Mouse (Mus musculus) gastrocnemius, postnatal 36 days (tissue): ENCODE measurements at regions not wholly inside any gene's neighbourhood (a gene's known extent, or its start where the extent isn't known, plus 50 kb on each side); places are given as distances from the start of the nearest gene placed in this dataset.

Experiments used
- DNase-seq, 2 experiments: peaks; one replicate each; pipeline ENCODE4 v3.0.0; 2022
- intact Hi-C: fragments of 180-260 bp; cut with DNase I; formaldehyde crosslinking; loops from one replicate; pipeline ENCODE4 v1.15.1; 2025

DNA sequence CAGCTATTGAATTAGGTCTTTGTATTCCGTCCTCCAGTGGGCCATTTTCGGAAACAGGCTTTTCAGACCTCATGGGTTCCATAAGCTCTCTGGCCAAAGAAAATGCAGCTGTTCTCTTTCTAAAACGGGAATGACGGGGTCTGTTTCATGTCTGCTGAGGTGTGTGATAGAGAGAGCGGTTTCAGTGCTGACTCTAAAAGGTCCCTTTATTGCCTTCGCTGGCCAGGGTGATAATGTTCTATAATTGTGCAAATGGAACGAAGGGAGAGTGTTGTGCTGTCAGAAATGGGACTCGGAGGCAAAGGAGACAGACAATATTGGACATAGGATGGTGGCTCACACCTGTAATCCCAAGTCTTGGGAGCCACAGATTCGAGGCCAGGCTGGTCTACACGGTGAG is 53.5 kb upstream of the Osbpl8 start:
- DNase-seq, result no peak
- intact Hi-C loops, result loop anchor here (10.0 kb wide), 1 partner anchor 114 kb away; no protein-coding TSS in a partner anchor

DNA sequence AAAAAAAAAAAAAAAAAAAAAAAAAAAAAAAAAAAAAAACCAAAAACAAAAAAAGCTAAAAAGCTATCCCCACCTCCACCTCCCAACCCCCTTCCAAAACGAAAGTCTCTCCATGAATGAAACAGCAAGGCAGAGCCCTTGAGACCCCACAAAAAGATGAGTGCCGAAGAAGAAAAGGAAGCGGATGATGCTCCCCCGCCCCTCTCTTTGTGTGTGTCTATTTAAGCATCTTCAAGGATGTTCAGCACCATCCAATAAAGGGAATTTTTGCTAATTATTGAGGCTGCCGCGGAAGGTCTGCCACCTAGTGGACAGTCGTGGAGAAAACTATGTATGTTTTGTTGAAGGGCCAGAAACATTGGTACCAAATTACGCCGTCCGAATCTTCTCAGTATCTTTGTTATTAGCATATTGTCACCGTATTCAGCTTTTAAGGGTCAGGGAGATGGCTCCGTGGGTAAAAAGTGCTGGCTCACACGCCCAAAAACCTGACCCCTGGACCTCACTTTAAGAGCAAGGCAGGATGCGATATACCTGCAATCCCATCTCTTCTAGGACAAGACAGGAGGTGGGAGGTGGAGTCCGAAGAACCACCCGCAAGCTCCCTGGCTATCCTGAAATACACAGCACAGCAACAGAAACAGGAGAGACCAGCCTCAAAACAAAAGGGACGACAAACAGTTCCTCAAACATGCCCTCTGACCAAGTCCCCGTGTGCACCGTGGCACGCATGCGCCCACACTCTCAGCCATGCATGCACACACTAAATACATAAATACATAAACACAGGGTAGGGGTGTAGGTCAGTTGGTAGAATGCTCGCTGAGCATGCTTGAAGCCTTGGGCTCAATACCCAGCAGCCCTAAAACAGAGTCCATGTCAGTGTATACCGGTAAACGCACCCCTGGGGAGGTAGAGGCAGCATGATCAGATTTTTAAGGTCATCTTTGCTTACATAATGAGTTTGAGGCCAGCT is 55.6 kb upstream of the Osbpl8 start:
- DNase-seq, result peak in 1 of 2 experiments; percentile 27
- intact Hi-C loops, result loop anchor here (5.0 kb wide), 2 partner anchors 73 to 312 kb away; no protein-coding TSS in a partner anchor

- intact Hi-C loops, result loop anchor here (5.0 kb wide), 2 partner anchors 74 to 311 kb away; no protein-coding TSS in a partner anchor
Observed at GRCm38 (mm10) chr10:111107852-111108251, 56.7 kb upstream of the Osbpl8 start.

DNA sequence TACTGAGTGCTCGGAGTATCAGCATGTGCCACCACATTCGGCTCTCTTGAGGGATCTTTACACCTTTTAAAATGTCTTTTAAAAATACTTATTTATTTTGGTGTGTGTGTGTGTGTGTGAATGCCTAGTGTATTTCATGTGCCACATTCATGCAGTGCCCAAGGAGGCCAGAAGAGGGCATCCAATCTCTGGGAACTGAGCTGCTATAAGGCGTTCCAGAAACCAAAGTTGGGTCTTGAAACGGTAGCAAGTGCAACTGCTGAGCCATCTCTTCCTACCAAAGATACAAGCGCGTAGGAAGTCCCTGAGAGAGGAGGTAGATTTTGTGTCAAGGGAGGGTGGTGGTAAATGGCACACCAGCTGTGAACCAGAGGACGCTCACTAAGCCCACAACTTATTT is 57.2 kb upstream of the Osbpl8 start:
- intact Hi-C loops, result loop anchor here (5.0 kb wide), 2 partner anchors 75 to 310 kb away; no protein-coding TSS in a partner anchor
- DNase-seq, result peak; percentile 44 to 51

More at GRCm38 (mm10) chr10:111107852-111108251, 56.7 kb upstream of the Osbpl8 start:
- no peak for DNase-seq

DNA sequence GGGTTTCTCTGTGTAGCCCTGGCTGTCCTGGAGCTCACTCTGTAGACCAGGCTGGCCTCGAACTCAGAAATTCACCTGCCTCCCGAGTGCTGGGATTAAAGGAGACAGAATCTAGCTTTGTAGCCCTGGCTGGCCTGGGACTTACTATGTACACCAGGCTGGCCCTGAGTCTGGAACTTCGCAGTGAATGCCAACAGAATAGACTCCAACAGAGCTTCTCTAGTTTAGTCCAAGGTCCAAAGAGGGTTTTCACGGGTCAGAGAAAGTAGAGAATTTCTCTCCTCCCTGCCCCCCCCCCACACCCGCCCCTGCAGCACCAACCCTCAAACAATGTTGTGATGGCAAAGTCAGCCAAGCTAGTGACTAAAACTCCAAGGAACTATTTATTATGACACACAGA is 58.1 kb upstream of the Osbpl8 start:
- DNase-seq, result no peak
- intact Hi-C loops, result loop anchor here (5.0 kb wide), 2 partner anchors 76 to 309 kb away; no protein-coding TSS in a partner anchor

- intact Hi-C loops, result loop anchor here (5.0 kb wide), 2 partner anchors 77 to 308 kb away; no protein-coding TSS in a partner anchor
- DNase-seq, result no peak
Observed at GRCm38 (mm10) chr10:111105662-111106061, 58.9 kb upstream of the Osbpl8 start.

- intact Hi-C loops, result loop anchor here (5.0 kb wide), 1 partner anchor 131 kb away; no protein-coding TSS in a partner anchor
- DNase-seq, result no peak
Observed at GRCm38 (mm10) chr10:111103512-111103911, 61.0 kb upstream of the Osbpl8 start.

- intact Hi-C loops, result loop anchor here (5.0 kb wide), 1 partner anchor 131 kb away; no protein-coding TSS in a partner anchor
- peak in 1 of 2 experiments; percentile 16 for DNase-seq
Observed at GRCm38 (mm10) chr10:111103086-111103485, 61.5 kb upstream of the Osbpl8 start.

DNA sequence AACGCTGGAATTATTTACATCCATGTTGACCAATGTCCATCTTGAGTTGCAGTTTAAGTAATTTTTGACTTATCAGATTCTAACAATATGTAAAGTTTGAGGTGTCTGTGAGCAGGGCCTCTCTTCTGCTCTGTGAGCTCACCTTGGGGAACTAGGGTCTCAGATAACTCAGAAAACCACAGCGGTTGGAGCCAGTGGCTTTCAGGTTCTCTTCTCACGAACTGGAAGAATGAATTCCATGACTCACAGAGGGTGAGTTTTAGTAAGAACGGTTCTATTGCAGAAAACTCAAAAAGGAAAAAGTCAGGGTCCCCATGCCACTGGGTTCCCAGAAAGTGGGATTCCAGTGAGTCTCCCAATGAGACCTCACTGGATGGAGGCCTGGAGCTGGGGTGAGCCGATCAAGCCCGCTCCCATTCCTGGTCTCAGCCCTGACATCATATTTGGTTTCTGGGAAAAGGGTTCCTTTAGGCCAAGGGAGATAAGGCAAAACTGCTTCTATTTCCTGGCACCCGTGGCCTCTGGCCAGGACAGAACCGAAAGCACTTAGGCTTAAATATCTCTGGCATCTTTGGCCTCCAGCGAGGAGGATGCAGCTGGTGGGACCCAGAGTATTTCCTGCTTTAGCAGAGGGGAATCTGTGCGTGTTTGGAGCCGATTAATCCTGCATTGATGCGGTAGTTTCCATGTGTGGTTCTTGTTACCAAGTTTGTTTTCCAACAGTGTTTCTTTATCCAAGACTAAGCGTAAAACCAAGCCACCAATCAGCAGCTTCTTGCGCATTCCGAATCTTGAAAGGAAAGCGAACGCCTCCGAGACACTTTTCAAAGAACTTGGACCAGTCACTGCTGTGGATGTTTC is 62.4 kb upstream of the Osbpl8 start:
- DNase-seq, result peak in 1 of 2 experiments; percentile 22
- intact Hi-C loops, result loop anchor here (2.0 to 5.0 kb wide), 2 partner anchors 113 to 130 kb away; no protein-coding TSS in a partner anchor

- peak; percentile 44 to 49 for DNase-seq
- intact Hi-C loops, result loop anchor here (2.0 to 5.0 kb wide), 3 partner anchors 111 to 308 kb away; no protein-coding TSS in a partner anchor
Observed at GRCm38 (mm10) chr10:111099812-111100464, 64.6 kb upstream of the Osbpl8 start.

DNA sequence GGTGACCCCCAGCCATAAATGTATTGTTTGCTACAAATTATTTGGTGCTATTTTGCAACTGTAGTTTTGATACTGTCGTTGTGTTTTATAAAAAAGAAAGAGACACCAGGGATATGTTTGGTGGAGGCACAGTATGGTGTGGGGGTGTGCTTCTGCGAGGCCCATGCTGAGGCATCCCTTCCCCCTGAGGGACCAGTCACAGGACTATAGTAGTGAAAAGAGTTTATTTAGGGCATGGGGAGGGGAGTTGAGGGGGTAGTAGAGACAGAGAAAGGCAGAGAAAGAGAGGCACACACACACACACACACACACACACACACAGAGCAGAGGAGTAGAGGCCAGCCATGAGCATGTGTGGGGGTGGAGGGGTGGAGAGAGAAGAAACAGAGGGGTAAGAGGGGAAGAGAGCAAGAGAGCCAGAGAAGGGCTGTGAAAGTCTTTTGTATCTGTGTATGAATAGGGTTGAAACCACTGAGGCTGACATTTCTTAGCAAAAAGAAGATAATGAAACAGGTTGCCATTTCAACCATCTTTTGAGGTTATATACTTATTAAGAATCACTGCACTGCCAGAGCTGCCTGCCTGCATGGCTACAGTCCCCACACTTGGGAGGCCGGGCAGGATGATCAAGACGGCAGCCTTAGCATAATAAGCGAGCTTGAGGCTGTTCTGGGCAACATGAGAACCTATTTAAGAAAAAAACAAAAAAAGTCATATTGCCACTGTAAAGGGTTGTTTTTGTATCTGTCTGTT is 65.3 kb upstream of the Osbpl8 start:
- DNase-seq, result no peak
- intact Hi-C loops, result loop anchor here (5.0 kb wide), 1 partner anchor 307 kb away; no protein-coding TSS in a partner anchor

DNA sequence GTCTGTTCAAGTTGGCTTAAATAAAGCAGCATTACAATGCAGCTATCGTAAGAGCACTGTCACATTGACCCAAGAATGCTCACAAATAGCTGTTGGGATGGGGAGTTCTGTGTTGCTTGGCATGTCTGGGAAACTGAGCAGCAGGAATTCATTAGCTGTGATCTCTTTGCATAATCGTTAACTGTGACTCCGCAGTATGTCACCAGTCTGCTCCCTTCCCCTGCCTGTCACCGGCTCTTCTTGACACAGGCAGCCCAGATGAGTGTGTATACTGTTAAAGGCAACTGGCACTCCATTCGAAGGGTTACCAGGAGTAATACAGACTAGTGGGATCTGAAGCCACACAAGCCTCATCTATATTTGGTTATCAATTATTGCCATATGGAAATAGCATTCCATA is 67.3 kb upstream of the Osbpl8 start:
- DNase-seq, result no peak
- intact Hi-C loops, result loop anchor here (5.0 kb wide), 1 partner anchor 305 kb away; no protein-coding TSS in a partner anchor

DNA sequence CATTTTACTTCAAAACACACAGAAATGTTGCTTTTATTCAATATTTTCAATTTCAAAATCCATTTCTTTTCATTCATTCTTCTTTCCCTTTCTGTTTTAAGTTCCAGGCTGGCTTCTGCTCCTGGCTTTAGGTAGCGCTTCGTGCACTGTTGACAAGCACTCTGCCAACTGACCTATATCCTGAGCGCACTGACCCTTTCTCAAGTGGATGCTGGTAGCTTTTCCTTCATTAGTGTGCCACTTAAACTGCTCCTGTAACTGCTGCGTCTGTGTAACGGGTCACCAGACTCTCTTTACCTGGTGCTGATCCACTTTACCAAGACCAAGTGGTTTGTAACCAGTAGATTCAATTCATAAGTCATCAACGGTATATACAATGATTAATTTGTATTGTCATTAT is 67.7 kb upstream of the Osbpl8 start:
- intact Hi-C loops, result loop anchor here (5.0 kb wide), 1 partner anchor 305 kb away; no protein-coding TSS in a partner anchor
- no peak for DNase-seq

- no peak for DNase-seq
- intact Hi-C loops, result no loop called here
Observed at GRCm38 (mm10) chr10:111094405-111094804, 70.1 kb upstream of the Osbpl8 start.

- DNase-seq, result no peak
- intact Hi-C loops, result no loop called here
Observed at GRCm38 (mm10) chr10:111089382-111089781, 75.2 kb upstream of the Osbpl8 start.

DNA sequence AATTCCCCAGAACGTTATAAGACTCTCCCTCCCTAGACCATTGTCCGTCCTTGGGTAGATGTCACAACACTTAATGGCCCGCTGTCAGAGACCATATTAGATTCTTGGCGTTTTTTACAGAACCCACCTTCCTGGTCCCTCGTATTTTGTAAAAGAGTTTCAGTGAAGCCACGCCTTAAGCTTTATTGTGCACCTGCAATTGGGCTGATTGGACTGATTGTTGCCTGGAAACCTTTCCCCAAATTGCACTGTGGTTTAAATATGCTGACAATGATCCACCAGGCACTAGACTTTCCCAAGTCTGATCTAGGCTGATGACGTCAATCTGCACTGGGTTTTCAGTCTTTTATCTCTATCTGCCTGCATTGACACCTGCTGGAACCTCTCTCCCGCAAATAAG is 75.6 kb upstream of the Zdhhc17 start:
- intact Hi-C loops, result no loop called here
- no peak for DNase-seq

- intact Hi-C loops, result no loop called here
- DNase-seq, result no peak
Observed at GRCm38 (mm10) chr10:111084267-111084780, 74.4 kb upstream of the Zdhhc17 start.

DNA sequence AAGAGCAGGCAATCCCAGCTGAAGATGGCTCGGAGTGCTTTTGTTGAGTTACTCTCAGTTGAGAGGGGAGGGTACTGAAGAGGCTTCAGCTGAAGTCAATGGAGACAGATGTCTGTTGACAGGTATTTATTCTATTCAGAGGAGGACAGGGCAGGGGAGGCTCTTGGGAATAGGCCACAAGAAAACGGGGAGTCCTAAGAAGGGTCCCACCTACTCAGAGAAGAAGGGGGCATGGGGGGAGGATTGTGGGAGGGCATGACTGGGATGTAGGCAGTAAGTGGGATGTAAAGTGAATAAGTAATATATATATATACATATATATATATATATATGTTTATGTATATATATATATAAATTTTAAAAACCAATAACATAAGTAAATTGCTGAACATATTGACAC is 73.9 kb upstream of the Zdhhc17 start:
- intact Hi-C loops, result no loop called here
- no peak for DNase-seq

GRCm38 (mm10) chr10:111083338-111083737 is 73.4 kb upstream of the Zdhhc17 start:
- no peak for DNase-seq
- intact Hi-C loops, result no loop called here
